Mouse (Mus musculus) heart, postnatal 0 days (tissue): ENCODE measurements around the gene Lcn6.

Source experiments
- CTCF ChIP-seq: IDR thresholded peaks from 2 replicates; pipeline ENCODE4 v1.5.1; 2016; ENCODE audit warnings: antibody characterized with exemption, control low read depth, low read depth
- EP300 ChIP-seq: IDR thresholded peaks from 2 replicates; pipeline ENCODE4 v1.6.1; 2016; ENCODE audit warnings: antibody characterized with exemption, low read depth

DNA sequence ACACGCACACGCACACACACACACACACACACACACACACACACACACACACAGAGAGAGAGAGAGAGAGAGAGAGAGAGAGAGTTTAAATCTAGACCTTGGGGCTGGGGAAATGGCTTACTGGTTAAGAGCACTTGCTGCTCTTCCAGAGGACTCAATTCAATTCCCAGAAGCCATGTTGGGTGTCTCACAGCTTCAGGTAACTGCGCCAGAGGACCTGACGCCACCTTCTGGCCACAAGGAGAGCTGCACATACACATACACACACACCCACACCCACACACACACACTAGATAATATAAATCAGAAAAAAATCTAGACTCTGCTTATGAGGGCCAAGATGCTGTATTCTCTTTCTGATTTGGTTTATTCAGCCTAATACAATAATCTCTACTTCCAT lies 10.4 kb downstream of the Lcn6 start:
- TF ChIP-seq EP300 (no peak), CTCF (no peak)
